Mouse (Mus musculus): ENCODE data around the gene Ccng2.

Gene Ccng2

GRCm38 (mm10) chr5:93263396-93264075 lies 3.5 kb upstream of the Ccng2 start:
- no peak for DNase-seq (ENCODE audit: low read depth, low spot score)

GRCm38 (mm10) chr5:93264136-93264700 lies 2.8 kb upstream of the Ccng2 start:
- DNase-seq (ENCODE audit: low read depth, low spot score) = no peak

- DNase-seq (ENCODE audit: low read depth, low spot score) = no peak
Measured at GRCm38 (mm10) chr5:93265164-93265800, 1.8 kb upstream of the Ccng2 start.

- no peak for DNase-seq (ENCODE audit: low read depth, low spot score)
Measured at GRCm38 (mm10) chr5:93265801-93266580, 1.1 kb upstream of the Ccng2 start.

GRCm38 (mm10) chr5:93267851-93268606 lies 972 bp downstream of the Ccng2 start:
- peak; percentile 72 for DNase-seq (ENCODE audit: low read depth, low spot score)

GRCm38 (mm10) chr5:93270095-93270494 lies 3.0 kb downstream of the Ccng2 start:
- DNase-seq (ENCODE audit: low read depth, low spot score) = no peak

- DNase-seq (ENCODE audit: low read depth, low spot score) = no peak
Measured at GRCm38 (mm10) chr5:93270721-93271120, 3.7 kb downstream of the Ccng2 start.

GRCm38 (mm10) chr5:93282446-93283107 lies 15.5 kb downstream of the Ccng2 start:
- DNase-seq (ENCODE audit: low read depth, low spot score) = no peak

GRCm38 (mm10) chr5:93283109-93283508 lies 16.1 kb downstream of the Ccng2 start:
- no peak for DNase-seq (ENCODE audit: low read depth, low spot score)

GRCm38 (mm10) chr5:93288553-93288952 lies 21.5 kb downstream of the Ccng2 start:
- DNase-seq (ENCODE audit: low read depth, low spot score) = no peak

- DNase-seq (ENCODE audit: low read depth, low spot score) = no peak
Measured at GRCm38 (mm10) chr5:93290282-93290681, 23.2 kb downstream of the Ccng2 start.

- DNase-seq (ENCODE audit: low read depth, low spot score) = no peak
Measured at GRCm38 (mm10) chr5:93296341-93296746, 29.3 kb downstream of the Ccng2 start.

- no peak for DNase-seq (ENCODE audit: low read depth, low spot score)
Measured at GRCm38 (mm10) chr5:93296754-93297153, 29.7 kb downstream of the Ccng2 start.

- DNase-seq (ENCODE audit: low read depth, low spot score) = no peak
Measured at GRCm38 (mm10) chr5:93297311-93297710, 30.3 kb downstream of the Ccng2 start.

- no peak for DNase-seq (ENCODE audit: low read depth, low spot score)
Measured at GRCm38 (mm10) chr5:93305126-93305830, 38.2 kb downstream of the Ccng2 start.

- no peak for DNase-seq (ENCODE audit: low read depth, low spot score)
Measured at GRCm38 (mm10) chr5:93308909-93309308, 41.9 kb downstream of the Ccng2 start.

- no peak for DNase-seq (ENCODE audit: low read depth, low spot score)
Measured at GRCm38 (mm10) chr5:93323320-93324001, 56.4 kb downstream of the Ccng2 start.
